Mouse (Mus musculus) heart, embryonic 14.5 days (tissue): ENCODE data around the gene H2afy. TPM values are rescaled to one million over a fixed set of nuclear protein-coding genes. Genes with fewer than 3 reads are reported as not detected.

ENCODE experiments used
- ATAC-seq: fragments of 200-750 bp; cut with Nextera tagmentation; 2 replicates; pipeline ENCODE4 v1.8.0; 2017; ENCODE audit warnings: low read depth, moderate TSS enrichment; ENCODE audit not compliant: insufficient number of reproducible peaks, insufficient read depth, low FRiP score
- H3K27ac ChIP-seq, 2 experiments: fragments of 200-500 bp in 1 of 2; fragments of 300-500 bp in 1 of 2; sonication (generic) in 1 of 2; replicated peaks in 1 of 2; 2 replicates each; pipeline ENCODE4 v1.5.1; 2012 to 2014; ENCODE audit warnings: low read depth in 2 of 2, low read length in 2 of 2, control low read depth in 1 of 2, mild to moderate bottlenecking in 1 of 2, mixed read lengths in 1 of 2; ENCODE audit not compliant: control insufficient read depth in 1 of 2, insufficient read depth in 1 of 2
- H3K27me3 ChIP-seq: fragments of 300-500 bp; sonication (generic); 2 replicates; pipeline ENCODE4 v1.6.1; 2014; ENCODE audit warnings: mild to moderate bottlenecking, low read length, control low read depth; ENCODE audit not compliant: control insufficient read depth, insufficient read depth
- H3K36me3 ChIP-seq: fragments of 300-500 bp; sonication (generic); 2 replicates; pipeline ENCODE4 v1.6.1; 2014; ENCODE audit warnings: mild to moderate bottlenecking, control low read depth, low read length, mixed read lengths; ENCODE audit not compliant: control insufficient read depth, insufficient read depth
- H3K4me1 ChIP-seq, 2 experiments: fragments of 200-500 bp in 1 of 2; fragments of 300-500 bp in 1 of 2; sonication (generic) in 1 of 2; 2 replicates each; pipeline ENCODE4 v1.6.1; 2012 to 2014; ENCODE audit warnings: low read length in 2 of 2, control low read depth in 1 of 2, mixed read lengths in 1 of 2; ENCODE audit not compliant: control insufficient read depth in 2 of 2, insufficient read depth in 2 of 2
- H3K4me2 ChIP-seq: fragments of 300-500 bp; sonication (generic); 2 replicates; pipeline ENCODE4 v1.6.1; 2014; ENCODE audit warnings: mild to moderate bottlenecking, low read length
- H3K4me3 ChIP-seq, 2 experiments: fragments of 200-500 bp in 1 of 2; fragments of 300-500 bp in 1 of 2; sonication (generic) in 1 of 2; 2 replicates each; pipeline ENCODE4 v1.5.1; 2012 to 2014; ENCODE audit warnings: low read length in 2 of 2, mild to moderate bottlenecking in 2 of 2, control low read depth in 1 of 2, low read depth in 1 of 2, moderate library complexity in 1 of 2; ENCODE audit not compliant: control insufficient read depth in 1 of 2, insufficient read depth in 1 of 2
- H3K9ac ChIP-seq: fragments of 300-500 bp; sonication (generic); 2 replicates; pipeline ENCODE4 v1.6.1; 2014; ENCODE audit warnings: mild to moderate bottlenecking, low read length
- H3K9me3 ChIP-seq: fragments of 300-500 bp; sonication (generic); 2 replicates; pipeline ENCODE4 v1.6.1; 2016; ENCODE audit warnings: low read length, control low read depth; ENCODE audit not compliant: control insufficient read depth
- WGBS: fragments of 180-500 bp; shearing (Covaris S2); extraction: QIAGEN DNeasy Blood & Tissue Kit; methylation state at CpG from one replicate; pipeline ENCODE4 v1.1.7; 2014; 5-methylcytosine and 5-hydroxymethylcytosine counted together
- polyA plus RNA-seq: library from polyadenylated mRNA; unstranded; fragments of >200 nt; fragmentation: Nextera tagmentation; extraction: Ambion mirVana; gene quantifications from 2 replicates; pipeline ENCODE4 v1.2.1, GENCODE M21; 2014

H2afy gene
- polyA plus RNA-seq, 1 experiment from 2014 or later: 107 TPM

- Histone ChIP-seq H3K27me3 (no peaks in the 10 kb centered on the region), H3K9me3 (no peaks in the 10 kb centered on the region), H3K9ac (no peak overlapping the region), H3K36me3 (peaks cover 60% of the 10 kb centered on the region), H3K4me1 (peaks cover 0 to 6% of the 10 kb centered on the region in 2 experiments; a peak in 1 of 4 replicates), H3K27ac (no peak overlapping the region), H3K4me3 (no peak overlapping the region), H3K4me2 (no peak overlapping the region)
- ATAC-seq: no peak
- WGBS: 75% methylated on average over 16 of the region's 16 CpGs
Observed at GRCm38 (mm10) chr13:56071586-56072267, 64.4 kb downstream of the H2afy start.

- 87% methylated on average over 6 of the region's 6 CpGs for WGBS
- Histone ChIP-seq H3K27ac (no peak overlapping the region), H3K27me3 (no peaks in the 10 kb centered on the region), H3K36me3 (peaks cover 39% of the 10 kb centered on the region), H3K9ac (no peak overlapping the region), H3K4me2 (no peak overlapping the region), H3K9me3 (no peaks in the 10 kb centered on the region), H3K4me3 (no peak overlapping the region), H3K4me1 (no peaks in the 10 kb centered on the region; a peak in 1 of 4 replicates)
- no peak for ATAC-seq
Observed at GRCm38 (mm10) chr13:56069643-56070042, 66.5 kb downstream of the H2afy start.

- H3K4me2 ChIP-seq: no peak overlapping the region
Observed at GRCm38 (mm10) chr13:56068517-56068916, 67.6 kb downstream of the H2afy start.

GRCm38 (mm10) chr13:56066904-56067303, 69.3 kb downstream of the H2afy start:
- H3K4me2 ChIP-seq: no peak overlapping the region
- H3K27ac ChIP-seq: no peak overlapping the region
- peaks cover 14% of the 10 kb centered on the region for H3K36me3 ChIP-seq
- no peak overlapping the region for H3K9ac ChIP-seq
- ATAC-seq: no peak
- H3K4me3 ChIP-seq: no peak overlapping the region
- H3K4me1 ChIP-seq: no peaks in the 10 kb centered on the region; a peak in 1 of 4 replicates
- H3K9me3 ChIP-seq: no peaks in the 10 kb centered on the region
- WGBS: 80% methylated on average over 2 of the region's 2 CpGs
- no peaks in the 10 kb centered on the region for H3K27me3 ChIP-seq

More at GRCm38 (mm10) chr13:56068517-56068916, 67.6 kb downstream of the H2afy start:
- Histone ChIP-seq H3K36me3 (peaks cover 28% of the 10 kb centered on the region), H3K4me1 (no peaks in the 10 kb centered on the region; a peak in 1 of 4 replicates), H3K27me3 (no peaks in the 10 kb centered on the region), H3K9ac (no peak overlapping the region), H3K9me3 (no peaks in the 10 kb centered on the region), H3K4me3 (no peak overlapping the region), H3K27ac (no peak overlapping the region)
- WGBS: 84% methylated on average over 4 of the region's 4 CpGs
- no peak for ATAC-seq

- Histone ChIP-seq H3K4me2 (no peak overlapping the region), H3K9me3 (no peaks in the 10 kb centered on the region), H3K4me1 (no peaks in the 10 kb centered on the region; a peak in 1 of 4 replicates), H3K9ac (no peak overlapping the region), H3K36me3 (peaks cover 9% of the 10 kb centered on the region), H3K27me3 (no peaks in the 10 kb centered on the region), H3K4me3 (no peak overlapping the region), H3K27ac (no peak overlapping the region)
- 71% methylated on average over 21 of the region's 21 CpGs for WGBS
- no peak for ATAC-seq
Observed at GRCm38 (mm10) chr13:56066152-56066551, 70.0 kb downstream of the H2afy start.

- Histone ChIP-seq H3K36me3 (no peaks in the 10 kb centered on the region), H3K4me3 (no peak overlapping the region), H3K27ac (no peak overlapping the region), H3K9me3 (no peaks in the 10 kb centered on the region), H3K27me3 (no peaks in the 10 kb centered on the region), H3K4me2 (no peak overlapping the region), H3K4me1 (no peaks in the 10 kb centered on the region), H3K9ac (no peak overlapping the region)
- 79% methylated on average over 8 of the region's 8 CpGs for WGBS
- ATAC-seq: no peak
Observed at GRCm38 (mm10) chr13:56057761-56058160, 78.4 kb downstream of the H2afy start.

- Histone ChIP-seq H3K4me3 (no peak overlapping the region), H3K4me1 (no peaks in the 10 kb centered on the region), H3K36me3 (no peaks in the 10 kb centered on the region), H3K27me3 (no peaks in the 10 kb centered on the region), H3K9me3 (no peaks in the 10 kb centered on the region), H3K27ac (no peak overlapping the region), H3K4me2 (no peak overlapping the region), H3K9ac (no peak overlapping the region)
- ATAC-seq: no peak
- 72% methylated on average over 5 of the region's 5 CpGs for WGBS
Observed at GRCm38 (mm10) chr13:56055720-56056119, 80.4 kb downstream of the H2afy start.

GRCm38 (mm10) chr13:56054089-56054488, 82.1 kb downstream of the H2afy start:
- no peak for ATAC-seq
- Histone ChIP-seq H3K9ac (no peak overlapping the region), H3K9me3 (no peaks in the 10 kb centered on the region), H3K27me3 (no peaks in the 10 kb centered on the region), H3K4me3 (no peak overlapping the region), H3K36me3 (no peaks in the 10 kb centered on the region), H3K4me1 (no peaks in the 10 kb centered on the region), H3K27ac (no peak overlapping the region), H3K4me2 (no peak overlapping the region)
- WGBS: 62% methylated on average over 6 of the region's 6 CpGs
